Mouse (Mus musculus) small intestine, adult 2 months (tissue): ENCODE measurements around the gene Zfp687. TPM values are rescaled to one million over a fixed set of nuclear protein-coding genes. Genes with fewer than 3 reads are reported as not detected.
"Not testable (repeated sequence)": the region's sequence is repeated elsewhere in the genome, so short reads cannot be mapped to it uniquely, and the experiment has no call there.

ENCODE experiments used
- H3K27ac ChIP-seq: fragments of 200-500 bp; 2 replicates; pipeline ENCODE4 v1.5.1; 2012; ENCODE audit warnings: low read depth, low read length, control low read depth, inconsistent platforms; ENCODE audit not compliant: insufficient read depth
- H3K27me3 ChIP-seq: fragments of 200-500 bp; 2 replicates; pipeline ENCODE4 v1.6.1; 2012; ENCODE audit warnings: mild to moderate bottlenecking, moderate library complexity, low read length, inconsistent platforms; ENCODE audit not compliant: control insufficient read depth, insufficient read depth
- H3K36me3 ChIP-seq: fragments of 200-500 bp; 2 replicates; pipeline ENCODE4 v1.6.1; 2012; ENCODE audit warnings: mild to moderate bottlenecking, low read length, control low read depth, inconsistent platforms; ENCODE audit not compliant: control insufficient read depth, insufficient read depth
- H3K4me1 ChIP-seq: fragments of 200-500 bp; 2 replicates; pipeline ENCODE4 v1.6.1; 2012; ENCODE audit warnings: low read length, inconsistent platforms, mixed read lengths; ENCODE audit not compliant: control insufficient read depth, insufficient read depth, insufficient read length
- H3K4me3 ChIP-seq: fragments of 200-500 bp; 2 replicates; pipeline ENCODE4 v1.5.1; 2012; ENCODE audit warnings: low read depth, mild to moderate bottlenecking, control low read depth, inconsistent platforms, low read length, moderate library complexity
- CTCF ChIP-seq: fragments of 200-500 bp; IDR thresholded peaks from 2 replicates; pipeline ENCODE4 v1.5.1; 2012; ENCODE audit warnings: low read depth, mild to moderate bottlenecking, control low read depth, inconsistent platforms, low read length, moderate library complexity, mixed read lengths; ENCODE audit not compliant: insufficient replicate concordance, insufficient read length; ENCODE audit errors: extremely low read depth
- POLR2A ChIP-seq: fragments of 200-500 bp; IDR thresholded peaks from 2 replicates; pipeline ENCODE4 v1.6.1; 2012; ENCODE audit warnings: low read depth, mild to moderate bottlenecking, control low read depth, inconsistent platforms, low read length, moderate library complexity
- WGBS: fragments of 180-500 bp; shearing (Covaris S2); methylation state at CpG from one replicate; pipeline ENCODE4 v1.1.7; 2018; 5-methylcytosine and 5-hydroxymethylcytosine counted together
- polyA plus RNA-seq: library from polyadenylated mRNA; depleted of rRNA; stranded (reverse); fragments of >200 nt; gene quantifications from 2 replicates; pipeline ENCODE4 v1.2.3, GENCODE M21; 2012

Zfp687 gene
- polyA plus RNA-seq, 1 experiment = 17.1 TPM

DNA sequence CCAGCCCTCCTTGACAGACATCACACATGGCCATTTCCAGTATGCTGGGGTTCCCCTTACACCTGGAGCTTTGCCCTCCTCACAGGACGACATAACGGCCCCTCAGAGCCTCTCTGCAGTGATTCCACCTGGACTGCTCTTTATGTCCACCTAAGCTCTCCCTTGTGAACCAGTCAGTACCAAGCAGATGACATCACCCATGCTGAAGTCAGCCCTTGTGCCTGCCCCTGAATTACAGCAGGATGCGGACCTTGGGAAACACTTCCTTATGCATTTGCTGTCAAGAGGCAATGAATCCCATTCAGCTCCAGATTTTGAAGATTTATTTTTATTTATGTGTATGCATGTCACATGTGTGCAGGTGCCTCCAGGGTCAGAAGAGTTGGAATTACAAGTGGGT, 32.7 kb upstream of the Zfp687 start:
- Histone ChIP-seq H3K27ac (no peak overlapping the region), H3K4me3 (no peak overlapping the region), H3K27me3 (no peaks in the 10 kb centered on the region), H3K4me1 (no peaks in the 10 kb centered on the region; the same call in 1 of the 2 replicates), H3K36me3 (no peaks in the 10 kb centered on the region)
- WGBS = 64% methylated on average over 3 of the region's 3 CpGs
- TF ChIP-seq POLR2A (no peak), CTCF (no peak)

GRCm38 (mm10) chr3:95046462-95047057, 31.3 kb upstream of the Zfp687 start:
- no peak for TF ChIP-seq CTCF
- TF ChIP-seq POLR2A = no peak
- no peaks in the 10 kb centered on the region for H3K36me3 ChIP-seq
- no peak overlapping the region for H3K4me3 ChIP-seq
- H3K4me1 ChIP-seq = peaks cover 2% of the 10 kb centered on the region; the same call in 1 of the 2 replicates
- no peak overlapping the region for H3K27ac ChIP-seq
- no peaks in the 10 kb centered on the region for H3K27me3 ChIP-seq
- 62% methylated on average over 11 of the region's 11 CpGs for WGBS

DNA sequence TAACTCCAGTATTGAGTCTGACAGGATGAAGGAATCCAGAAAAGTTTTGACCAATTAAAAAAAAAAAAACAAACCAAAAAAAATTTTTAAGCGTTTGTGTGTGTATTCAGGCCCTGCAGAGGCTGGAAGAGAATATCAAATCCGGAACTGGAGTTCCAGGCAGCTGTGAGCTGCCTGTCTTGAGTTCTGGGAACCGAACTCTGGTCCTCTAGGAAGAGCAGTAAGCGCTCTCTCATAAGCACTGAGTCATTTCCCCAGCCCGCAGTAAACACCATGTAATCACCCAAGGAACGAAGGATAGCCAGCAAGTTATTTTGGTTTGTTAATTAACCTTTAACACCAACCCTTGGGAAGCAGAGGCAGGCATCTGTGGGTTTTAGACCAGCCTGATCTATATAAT, 28.0 kb upstream of the Zfp687 start:
- Histone ChIP-seq H3K4me1 (peaks cover 4% of the 10 kb centered on the region), H3K4me3 (no peak overlapping the region), H3K36me3 (peaks cover 3% of the 10 kb centered on the region; the same call in 1 of the 2 replicates), H3K27ac (no peak overlapping the region), H3K27me3 (no peaks in the 10 kb centered on the region)
- no peak for TF ChIP-seq POLR2A
- no peak for TF ChIP-seq CTCF
- WGBS = 50% methylated on average over 6 of the region's 6 CpGs

DNA sequence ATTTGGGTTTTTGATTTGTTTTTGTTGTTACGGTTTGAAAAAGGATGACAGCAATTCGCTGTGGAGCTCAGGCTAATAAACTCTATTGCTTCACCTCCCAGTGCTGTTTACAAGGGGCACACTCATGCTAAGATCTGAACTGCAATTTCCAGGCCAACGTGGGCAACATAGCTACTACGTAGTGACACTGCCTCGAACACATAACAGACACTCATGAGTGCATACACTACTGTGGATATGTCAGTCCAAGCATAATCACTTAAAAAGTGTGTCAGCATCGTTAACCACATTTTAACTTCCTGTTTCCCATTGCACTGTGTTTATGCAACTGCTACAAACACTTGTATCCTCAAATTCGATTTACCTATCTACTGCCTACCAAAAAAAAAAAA, 27.6 kb upstream of the Zfp687 start:
- Histone ChIP-seq H3K4me1 (peaks cover 4% of the 10 kb centered on the region), H3K27ac (peak overlapping the region; percentile 58), H3K4me3 (peak overlapping the region; percentile 95), H3K27me3 (no peaks in the 10 kb centered on the region), H3K36me3 (peaks cover 3% of the 10 kb centered on the region; the same call in 1 of the 2 replicates)
- TF ChIP-seq POLR2A = no peak
- no peak for TF ChIP-seq CTCF
- WGBS = 9% methylated on average over 7 of the region's 7 CpGs

DNA sequence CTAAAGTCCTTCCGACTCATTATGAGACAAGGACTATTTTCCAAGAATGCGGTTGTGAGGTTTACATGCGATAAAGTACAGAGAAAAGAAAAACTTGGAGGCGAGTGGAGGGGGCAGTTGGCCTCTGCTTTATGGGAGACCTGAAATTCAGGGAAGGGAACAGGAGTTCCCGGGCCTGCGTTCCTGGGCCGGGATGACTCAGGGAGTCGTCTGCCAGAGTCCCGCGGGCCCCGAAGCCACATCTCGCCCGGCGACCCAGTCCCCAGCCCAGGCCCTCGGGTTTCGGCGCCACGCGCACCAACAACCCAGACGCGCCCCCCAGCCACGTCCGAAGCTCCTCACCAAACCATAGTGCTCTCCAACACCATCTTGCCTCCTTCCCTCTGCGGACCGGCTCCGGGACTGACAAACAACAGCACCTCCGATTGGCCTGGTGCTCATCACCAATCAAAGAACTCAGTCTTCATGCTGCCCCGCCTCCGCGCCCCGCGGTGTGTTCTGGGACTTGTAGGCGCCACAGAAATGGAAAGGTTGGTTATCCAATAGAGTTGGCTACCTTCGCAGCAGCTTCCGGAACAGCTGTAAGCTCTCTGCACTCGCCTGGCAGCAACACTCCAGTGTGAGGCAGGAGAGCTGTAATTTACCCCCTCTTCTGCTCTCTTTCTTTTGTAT, 27.1 kb upstream of the Zfp687 start, which contains the start of gene Psmd4:
Psmd4 (minus strand) TSS at position 449 of the 672 bp plus-strand sequence.
- H3K4me1 ChIP-seq = peaks cover 4% of the 10 kb centered on the region
- H3K27me3 ChIP-seq = no peaks in the 10 kb centered on the region
- peak within 1 kb of the TSS; percentile 58 for H3K27ac ChIP-seq
- under 1% methylated on average over 36 of the region's 36 CpGs for WGBS
- peak within 1 kb of the TSS; percentile 95 for H3K4me3 ChIP-seq
- TF ChIP-seq POLR2A = peak; percentile 93
- no peak for TF ChIP-seq CTCF
- H3K36me3 ChIP-seq = peaks cover 3% of the 10 kb centered on the region; the same call in 1 of the 2 replicates

GRCm38 (mm10) chr3:95041625-95042024, 26.4 kb upstream of the Zfp687 start:
- no peak overlapping the region for H3K4me3 ChIP-seq
- TF ChIP-seq CTCF (no peak), POLR2A (no peak)
- H3K4me1 ChIP-seq = peaks cover 4% of the 10 kb centered on the region
- 10% methylated on average over 3 of the region's 3 CpGs for WGBS
- peaks cover 4% of the 10 kb centered on the region; the same call in 1 of the 2 replicates for H3K36me3 ChIP-seq
- H3K27ac ChIP-seq = no peak overlapping the region
- no peaks in the 10 kb centered on the region for H3K27me3 ChIP-seq

- H3K36me3 ChIP-seq = peaks cover 34% of the 10 kb centered on the region
- H3K4me3 ChIP-seq = no peak overlapping the region
- H3K27ac ChIP-seq = no peak overlapping the region
- WGBS = 32% methylated on average over 3 of the region's 3 CpGs
- no peaks in the 10 kb centered on the region for H3K27me3 ChIP-seq
- no peak for TF ChIP-seq POLR2A
- TF ChIP-seq CTCF = 0 out of 2 replicates have a peak, but pooled peaks have one; percentile 14
- peaks cover 19% of the 10 kb centered on the region; the same call in 1 of the 2 replicates for H3K4me1 ChIP-seq
Observed at GRCm38 (mm10) chr3:95029953-95030352, 14.7 kb upstream of the Zfp687 start.

DNA sequence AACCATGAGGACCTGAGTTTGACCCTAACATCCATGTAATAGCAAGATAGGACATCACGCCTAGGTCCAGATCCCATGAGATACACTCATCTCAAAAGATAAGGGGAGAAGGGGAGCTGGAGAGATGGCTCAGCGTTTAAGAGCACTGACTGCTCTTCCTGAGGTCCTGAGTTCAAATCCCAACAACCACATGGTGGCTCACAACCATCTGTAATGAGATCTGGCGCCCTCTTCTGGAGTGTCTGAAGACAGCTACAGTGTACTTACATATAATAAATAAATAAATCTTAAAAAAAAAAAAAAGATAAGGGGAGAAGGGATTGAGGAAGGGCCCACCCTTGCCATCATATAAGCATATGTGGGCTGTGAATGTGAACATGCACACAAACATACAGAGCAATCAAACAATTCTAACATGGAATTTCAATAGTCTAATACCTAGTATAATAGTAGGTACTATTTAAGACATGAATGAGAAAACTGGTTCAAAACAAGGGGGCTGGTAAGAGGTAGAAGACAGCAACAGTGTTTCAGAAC, 14.1 kb upstream of the Zfp687 start:
- Histone ChIP-seq H3K36me3 (peaks cover 28% of the 10 kb centered on the region), H3K4me1 (peaks cover 19% of the 10 kb centered on the region; the same call in 1 of the 2 replicates), H3K27ac (0 out of 2 replicates have a peak overlapping the region, but pooled peaks have one; percentile 13)
- H3K27me3 ChIP-seq, H3K4me3 ChIP-seq: not testable (repeated sequence)
- 54% methylated on average over 3 of the region's 3 CpGs for WGBS
